Mouse (Mus musculus): ENCODE results near the gene Slc16a5.

- TF ChIP-seq CTCF (IDR thresholded peaks at IDR 0.05; ENCODE audit: insufficient read depth, low read depth, low read length) (no peak), POLR2A (IDR thresholded peaks at IDR 0.05; ENCODE audit: insufficient read depth, low read depth, low read length) (peak; percentile 81)
These were observed 42.6 kb upstream of the Slc16a5 start, which contains the start of the genes Atp5h and Kctd2 for GRCm38 (mm10) chr11:115419531-115420237.
